Mouse (Mus musculus): ENCODE data around the gene Mllt3. TPM values are rescaled to one million over a fixed set of nuclear protein-coding genes. Genes with fewer than 3 reads are reported as not detected.

Mllt3 gene
- polyA plus RNA-seq, 1 experiment from 2014 or later, result 130 TPM

DNA sequence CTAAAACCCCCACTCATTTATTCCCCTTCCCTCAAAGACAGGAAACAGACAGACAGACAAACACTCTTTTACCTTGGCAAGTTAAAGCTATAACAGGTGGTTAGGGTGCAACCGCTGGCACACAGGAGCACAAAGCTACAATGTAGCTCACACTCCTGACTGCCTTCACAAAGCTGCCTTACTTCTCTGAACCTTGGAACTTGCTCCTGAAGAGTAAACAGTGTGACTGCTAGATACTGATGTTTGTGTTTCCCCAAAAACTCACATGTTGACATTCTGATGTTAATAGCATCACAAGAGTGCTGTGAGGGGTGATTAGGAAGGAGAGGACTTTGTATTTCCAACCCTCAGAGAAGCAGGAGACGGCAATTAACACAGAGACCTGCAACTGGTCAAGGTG, 151.6 kb downstream of the Mllt3 start:
- no peaks in the 10 kb centered on the region for H3K9me3 ChIP-seq (ENCODE audit: control insufficient read depth, low read length)
- H3K27ac ChIP-seq (ENCODE audit: low read length), result no peak overlapping the region
- H3K4me3 ChIP-seq (replicated peaks; ENCODE audit: low read length), result no peak overlapping the region
- H3K9ac ChIP-seq (replicated peaks; ENCODE audit: low read depth, low read length), result no peak overlapping the region
- no peak overlapping the region for H3K4me2 ChIP-seq (ENCODE audit: low read length)
- 93% methylated on average over 2 of the region's 2 CpGs for WGBS
- H3K27me3 ChIP-seq (replicated peaks; ENCODE audit: control insufficient read depth, insufficient read depth, low read length), result no peaks in the 10 kb centered on the region
- H3K36me3 ChIP-seq (ENCODE audit: control insufficient read depth, insufficient read depth), result no peaks in the 10 kb centered on the region
- H3K4me1 ChIP-seq (replicated peaks; ENCODE audit: control insufficient read depth, insufficient read depth, low read length), result peaks cover 21% of the 10 kb centered on the region
- ATAC-seq, result no peak

DNA sequence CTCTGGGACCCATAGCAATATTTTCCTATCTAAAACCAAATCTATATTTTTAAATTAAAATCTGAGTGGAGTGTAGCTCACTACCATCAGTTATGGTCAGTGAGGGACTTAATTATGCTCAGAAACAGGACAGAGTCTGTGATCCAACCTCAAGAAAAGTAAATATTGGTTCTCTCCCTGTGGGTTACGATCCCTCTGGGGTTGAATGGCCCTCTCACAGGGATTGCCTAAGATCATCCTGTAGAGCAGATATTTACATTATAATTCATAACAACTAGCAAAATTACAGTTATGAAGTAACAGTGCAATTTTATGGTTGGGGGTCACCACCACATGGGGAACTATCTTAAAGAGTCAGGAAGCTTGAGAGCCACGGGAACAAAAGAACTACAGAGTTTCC, 152.9 kb downstream of the Mllt3 start:
- Histone ChIP-seq H3K27me3 (replicated peaks; ENCODE audit: control insufficient read depth, insufficient read depth, low read length) (no peaks in the 10 kb centered on the region), H3K4me2 (ENCODE audit: low read length) (no peak overlapping the region), H3K36me3 (ENCODE audit: control insufficient read depth, insufficient read depth) (no peaks in the 10 kb centered on the region), H3K9ac (replicated peaks; ENCODE audit: low read depth, low read length) (no peak overlapping the region), H3K27ac (ENCODE audit: low read length) (no peak overlapping the region), H3K4me3 (replicated peaks; ENCODE audit: low read length) (no peak overlapping the region), H3K4me1 (replicated peaks; ENCODE audit: control insufficient read depth, insufficient read depth, low read length) (peaks cover 21% of the 10 kb centered on the region), H3K9me3 (ENCODE audit: control insufficient read depth, low read length) (no peaks in the 10 kb centered on the region)
- ATAC-seq, result no peak
- 79% methylated on average over 2 of the region's 2 CpGs for whole genome bisulfite sequencing

DNA sequence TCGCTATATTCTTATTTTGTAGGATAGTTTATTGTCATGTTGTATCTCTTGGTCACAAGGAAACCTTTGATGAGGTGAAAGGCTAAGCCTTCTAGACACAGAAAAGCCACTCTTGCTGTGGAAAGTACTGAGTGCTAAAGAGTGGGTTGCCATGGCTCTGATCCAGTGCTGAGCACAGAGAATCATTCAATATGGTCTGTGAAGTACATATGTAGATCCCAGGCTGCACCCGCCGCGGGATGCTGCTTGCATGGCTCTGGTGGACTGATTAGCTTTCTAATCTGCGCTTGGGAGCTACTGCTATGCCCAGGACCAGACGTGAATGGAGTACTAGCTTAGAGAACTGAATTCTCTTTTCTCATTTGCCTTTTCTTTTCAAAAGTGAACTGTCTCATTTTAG, 154.5 kb downstream of the Mllt3 start:
- H3K27ac ChIP-seq (ENCODE audit: low read length), result no peak overlapping the region
- no peaks in the 10 kb centered on the region for H3K9me3 ChIP-seq (ENCODE audit: control insufficient read depth, low read length)
- H3K4me3 ChIP-seq (replicated peaks; ENCODE audit: low read length), result no peak overlapping the region
- no peak overlapping the region for H3K4me2 ChIP-seq (ENCODE audit: low read length)
- H3K4me1 ChIP-seq (replicated peaks; ENCODE audit: control insufficient read depth, insufficient read depth, low read length), result peaks cover 10% of the 10 kb centered on the region
- H3K9ac ChIP-seq (replicated peaks; ENCODE audit: low read depth, low read length), result no peak overlapping the region
- H3K36me3 ChIP-seq (ENCODE audit: control insufficient read depth, insufficient read depth), result no peaks in the 10 kb centered on the region
- ATAC-seq, result peak; percentile 37; the same call in 1 of the 2 replicates
- H3K27me3 ChIP-seq (replicated peaks; ENCODE audit: control insufficient read depth, insufficient read depth, low read length), result no peaks in the 10 kb centered on the region
- WGBS, result 57% methylated on average over 6 of the region's 6 CpGs

DNA sequence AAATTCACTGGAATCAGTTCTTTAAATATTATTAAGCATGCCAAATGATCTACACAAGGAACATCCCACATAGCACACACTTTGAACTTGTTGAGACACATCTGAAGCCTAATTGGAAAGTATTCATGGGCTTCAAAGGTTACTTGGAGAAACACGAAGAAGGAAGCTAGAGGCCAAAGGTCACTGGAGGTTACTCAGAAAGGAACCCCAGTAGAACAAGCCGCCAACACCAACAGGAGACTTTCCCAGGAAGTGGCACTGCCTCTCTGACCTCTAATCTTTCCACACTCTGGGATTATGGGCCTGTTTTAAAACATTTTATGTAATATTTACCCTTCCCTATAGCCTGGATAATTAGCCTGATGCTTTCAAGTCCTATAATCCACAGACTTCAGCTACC, 162.6 kb downstream of the Mllt3 start:
- WGBS, result 72% methylated on average over 2 of the region's 2 CpGs
- ATAC-seq, result no peak
- Histone ChIP-seq H3K36me3 (ENCODE audit: control insufficient read depth, insufficient read depth) (peaks cover 4% of the 10 kb centered on the region; the same call in 1 of the 2 replicates), H3K9me3 (ENCODE audit: control insufficient read depth, low read length) (no peaks in the 10 kb centered on the region), H3K27ac (ENCODE audit: low read length) (no peak overlapping the region), H3K9ac (replicated peaks; ENCODE audit: low read depth, low read length) (no peak overlapping the region), H3K4me2 (ENCODE audit: low read length) (no peak overlapping the region), H3K4me3 (replicated peaks; ENCODE audit: low read length) (no peak overlapping the region), H3K27me3 (replicated peaks; ENCODE audit: control insufficient read depth, insufficient read depth, low read length) (no peaks in the 10 kb centered on the region), H3K4me1 (replicated peaks; ENCODE audit: control insufficient read depth, insufficient read depth, low read length) (peaks cover 12% of the 10 kb centered on the region)

DNA sequence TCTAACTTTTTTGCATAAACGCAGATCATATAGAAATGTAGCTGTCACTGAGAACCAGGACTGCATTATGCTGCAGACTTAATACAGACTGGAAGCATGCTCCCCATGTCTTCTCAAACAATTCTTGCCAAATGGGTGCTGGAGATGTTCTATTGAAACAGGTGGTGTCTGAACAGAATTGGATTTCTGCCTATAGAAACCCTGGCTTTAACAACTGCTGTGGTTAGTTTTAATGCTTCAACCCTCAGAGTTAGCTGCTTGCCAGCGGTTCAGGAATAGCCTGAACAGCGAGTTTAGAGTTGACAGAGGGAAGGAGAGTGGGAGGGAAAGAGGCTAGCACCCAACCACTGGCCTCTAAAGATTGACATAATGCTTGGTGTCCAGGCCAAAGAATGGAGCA, 166.6 kb downstream of the Mllt3 start:
- ATAC-seq, result no peak
- peaks cover 12% of the 10 kb centered on the region for H3K4me1 ChIP-seq (replicated peaks; ENCODE audit: control insufficient read depth, insufficient read depth, low read length)
- WGBS, result 70% methylated on average over 3 of the region's 3 CpGs

DNA sequence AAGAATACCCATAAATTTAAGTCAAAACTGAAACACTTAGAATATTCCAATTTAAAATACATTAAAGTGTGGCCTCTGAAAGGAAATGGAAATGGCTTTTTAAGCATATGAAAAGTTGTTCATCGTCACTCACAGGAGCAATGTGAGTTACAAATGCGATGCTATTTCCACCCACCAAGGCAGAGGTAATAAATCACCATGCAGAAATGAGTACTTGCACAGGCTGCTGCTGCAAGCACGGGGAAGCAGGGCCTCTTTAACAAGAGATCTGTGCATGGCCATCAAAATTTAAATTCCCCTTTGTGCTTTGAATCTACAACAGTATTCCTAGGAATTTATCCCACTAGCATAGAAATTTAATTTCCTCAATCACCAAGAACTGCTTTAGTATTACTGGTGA, 167.3 kb downstream of the Mllt3 start:
- 71% methylated on average over 3 of the region's 3 CpGs for WGBS
- Histone ChIP-seq H3K9me3 (ENCODE audit: control insufficient read depth, low read length) (no peaks in the 10 kb centered on the region), H3K27me3 (replicated peaks; ENCODE audit: control insufficient read depth, insufficient read depth, low read length) (no peaks in the 10 kb centered on the region), H3K4me3 (replicated peaks; ENCODE audit: low read length) (no peak overlapping the region), H3K36me3 (ENCODE audit: control insufficient read depth, insufficient read depth) (no peaks in the 10 kb centered on the region), H3K4me2 (ENCODE audit: low read length) (no peak overlapping the region), H3K9ac (replicated peaks; ENCODE audit: low read depth, low read length) (no peak overlapping the region), H3K4me1 (replicated peaks; ENCODE audit: control insufficient read depth, insufficient read depth, low read length) (peaks cover 12% of the 10 kb centered on the region), H3K27ac (ENCODE audit: low read length) (no peak overlapping the region)
- ATAC-seq, result no peak

More for the DNA sequence above, 166.6 kb downstream of the Mllt3 start:
- H3K9me3 ChIP-seq (ENCODE audit: control insufficient read depth, low read length), result no peaks in the 10 kb centered on the region
- H3K4me2 ChIP-seq (ENCODE audit: low read length), result no peak overlapping the region
- H3K27ac ChIP-seq (ENCODE audit: low read length), result no peak overlapping the region
- no peaks in the 10 kb centered on the region for H3K27me3 ChIP-seq (replicated peaks; ENCODE audit: control insufficient read depth, insufficient read depth, low read length)
- no peak overlapping the region for H3K9ac ChIP-seq (replicated peaks; ENCODE audit: low read depth, low read length)
- no peak overlapping the region for H3K4me3 ChIP-seq (replicated peaks; ENCODE audit: low read length)
- no peaks in the 10 kb centered on the region for H3K36me3 ChIP-seq (ENCODE audit: control insufficient read depth, insufficient read depth)

DNA sequence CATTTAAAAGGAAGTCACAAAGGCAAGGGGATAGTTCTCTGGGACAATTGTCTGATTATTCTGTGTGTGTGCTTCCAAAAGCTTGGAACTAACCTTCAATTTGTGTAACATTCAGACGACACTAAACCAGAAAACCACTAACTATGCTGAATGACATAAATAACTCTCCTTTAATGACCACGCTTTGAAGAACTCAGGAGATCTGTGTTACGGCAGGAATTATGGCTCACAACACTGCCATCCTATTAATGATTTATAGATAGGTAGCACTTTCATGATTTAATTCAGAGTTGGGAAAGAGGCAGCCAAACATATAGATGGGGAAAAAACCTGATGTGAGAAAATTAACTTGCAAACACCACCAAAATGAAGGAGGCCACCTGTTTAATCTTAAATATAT, 168.1 kb downstream of the Mllt3 start:
- no peak overlapping the region for H3K27ac ChIP-seq (ENCODE audit: low read length)
- no peak overlapping the region for H3K9ac ChIP-seq (replicated peaks; ENCODE audit: low read depth, low read length)
- no peaks in the 10 kb centered on the region for H3K9me3 ChIP-seq (ENCODE audit: control insufficient read depth, low read length)
- no peaks in the 10 kb centered on the region for H3K27me3 ChIP-seq (replicated peaks; ENCODE audit: control insufficient read depth, insufficient read depth, low read length)
- WGBS, result 57% methylated on average over 3 of the region's 3 CpGs
- no peak for ATAC-seq
- H3K4me2 ChIP-seq (ENCODE audit: low read length), result no peak overlapping the region
- no peak overlapping the region for H3K4me3 ChIP-seq (replicated peaks; ENCODE audit: low read length)
- H3K4me1 ChIP-seq (replicated peaks; ENCODE audit: control insufficient read depth, insufficient read depth, low read length), result peaks cover 12% of the 10 kb centered on the region
- H3K36me3 ChIP-seq (ENCODE audit: control insufficient read depth, insufficient read depth), result no peaks in the 10 kb centered on the region

DNA sequence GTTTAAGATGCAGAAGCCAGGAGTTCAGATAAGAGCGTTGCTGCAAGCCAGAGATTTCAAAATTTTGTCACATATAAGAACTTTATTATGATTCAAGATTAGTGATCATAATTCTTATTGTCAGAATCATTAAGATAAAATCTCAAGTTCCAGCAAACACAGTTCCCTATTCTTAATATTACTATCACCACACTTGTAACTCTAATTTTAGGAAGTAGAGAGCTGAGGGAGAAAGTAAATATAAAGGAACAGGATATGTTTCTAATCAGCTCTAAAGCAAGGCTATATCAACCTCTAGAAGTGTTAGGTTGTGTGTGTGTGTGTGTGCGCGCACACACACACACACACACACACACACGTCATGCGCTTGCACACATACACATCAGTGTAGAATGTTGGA, 170.0 kb downstream of the Mllt3 start:
- Histone ChIP-seq H3K4me2 (ENCODE audit: low read length) (no peak overlapping the region), H3K36me3 (ENCODE audit: control insufficient read depth, insufficient read depth) (no peaks in the 10 kb centered on the region), H3K4me3 (replicated peaks; ENCODE audit: low read length) (no peak overlapping the region), H3K4me1 (replicated peaks; ENCODE audit: control insufficient read depth, insufficient read depth, low read length) (peaks cover 12% of the 10 kb centered on the region), H3K27me3 (replicated peaks; ENCODE audit: control insufficient read depth, insufficient read depth, low read length) (no peaks in the 10 kb centered on the region), H3K9ac (replicated peaks; ENCODE audit: low read depth, low read length) (no peak overlapping the region), H3K9me3 (ENCODE audit: control insufficient read depth, low read length) (no peaks in the 10 kb centered on the region), H3K27ac (ENCODE audit: low read length) (no peak overlapping the region)
- ATAC-seq, result no peak
- WGBS, result 99% methylated on average over 5 of the region's 5 CpGs

DNA sequence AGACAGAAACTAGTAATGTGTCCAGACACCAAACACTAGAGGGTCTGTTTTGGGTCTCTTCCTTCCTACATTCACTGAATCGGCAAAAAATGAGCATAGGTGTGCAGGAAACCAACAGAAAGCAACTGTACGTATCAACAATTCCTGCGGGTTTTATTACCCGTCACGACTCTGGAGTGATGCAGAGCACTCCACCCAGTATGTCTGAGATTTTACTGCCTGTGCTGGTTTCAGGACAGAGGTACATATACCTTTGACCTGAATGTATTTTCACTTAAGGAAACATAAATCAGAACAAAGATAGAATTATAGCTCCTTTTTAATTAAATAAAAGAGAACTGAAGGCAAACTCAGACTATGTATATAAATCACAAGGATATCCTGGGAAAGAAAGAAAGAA, 172.4 kb downstream of the Mllt3 start:
- Histone ChIP-seq H3K9me3 (ENCODE audit: control insufficient read depth, low read length) (no peaks in the 10 kb centered on the region), H3K4me1 (replicated peaks; ENCODE audit: control insufficient read depth, insufficient read depth, low read length) (no peaks in the 10 kb centered on the region; the same call in 1 of the 2 replicates), H3K9ac (replicated peaks; ENCODE audit: low read depth, low read length) (no peak overlapping the region), H3K27ac (ENCODE audit: low read length) (no peak overlapping the region), H3K27me3 (replicated peaks; ENCODE audit: control insufficient read depth, insufficient read depth, low read length) (no peaks in the 10 kb centered on the region), H3K4me3 (replicated peaks; ENCODE audit: low read length) (no peak overlapping the region), H3K36me3 (ENCODE audit: control insufficient read depth, insufficient read depth) (no peaks in the 10 kb centered on the region), H3K4me2 (ENCODE audit: low read length) (no peak overlapping the region)
- no peak for ATAC-seq
- 95% methylated on average over 5 of the region's 5 CpGs for WGBS

DNA sequence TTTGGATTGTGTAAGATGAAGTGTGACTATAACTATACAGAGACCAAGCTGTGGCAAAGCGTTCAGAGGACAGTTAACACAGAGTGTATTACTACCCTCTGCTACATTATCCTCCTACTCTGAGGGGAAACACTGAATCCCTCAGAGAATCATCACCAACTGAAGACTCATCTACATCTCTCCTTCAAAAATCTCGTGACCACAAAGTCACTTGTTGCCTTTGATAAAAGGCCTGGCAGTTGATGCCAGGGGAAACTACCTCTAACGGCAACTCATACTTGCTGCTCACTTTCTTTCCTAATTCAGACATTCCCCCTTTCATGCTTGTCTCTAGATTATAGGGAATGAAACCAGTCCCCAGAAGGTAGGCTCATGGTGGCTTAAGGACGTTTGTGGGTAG, 174.0 kb downstream of the Mllt3 start:
- no peaks in the 10 kb centered on the region for H3K27me3 ChIP-seq (replicated peaks; ENCODE audit: control insufficient read depth, insufficient read depth, low read length)
- H3K36me3 ChIP-seq (ENCODE audit: control insufficient read depth, insufficient read depth), result no peaks in the 10 kb centered on the region
- H3K27ac ChIP-seq (ENCODE audit: low read length), result no peak overlapping the region
- H3K9ac ChIP-seq (replicated peaks; ENCODE audit: low read depth, low read length), result no peak overlapping the region
- H3K4me3 ChIP-seq (replicated peaks; ENCODE audit: low read length), result no peak overlapping the region
- no peak for ATAC-seq
- 82% methylated on average over 4 of the region's 4 CpGs for WGBS
- H3K9me3 ChIP-seq (ENCODE audit: control insufficient read depth, low read length), result no peaks in the 10 kb centered on the region
- H3K4me2 ChIP-seq (ENCODE audit: low read length), result no peak overlapping the region
- H3K4me1 ChIP-seq (replicated peaks; ENCODE audit: control insufficient read depth, insufficient read depth, low read length), result peaks cover 3% of the 10 kb centered on the region; the same call in 1 of the 2 replicates

All from forebrain, embryonic 16.5 days (tissue).